Comparison of ENCODE assay signal across 9 mouse cellular contexts in genomic region chr13:34222985-34223384, GRCm38 (mm10).
DNase-seq lines count a peak whose midpoint lies in the region; ATAC-seq and TF ChIP-seq lines count a peak whose summit lies in the region.
"Had no signal": no experiment of that assay in that cellular context is flagged by ENCODE, and none has a peak within 500 bp of the region (broad histone marks: within the 10 kb centered on the region; RNA-seq: fewer than 3 reads in every experiment).

No protein-coding gene starts in this region.

- TF ChIP-seq CTCF in cerebellum, adult 2 months (IDR thresholded peaks at IDR 0.05; ENCODE audit: borderline replicate concordance, insufficient read depth, low read depth, low read length) = no peak
- TF ChIP-seq CTCF in heart, postnatal 0 days (IDR thresholded peaks at IDR 0.05; ENCODE audit: low read depth) = no peak

- H3K36me3 ChIP-seq in midbrain, embryonic 12.5 days = peaks cover 33% of the 10 kb centered on the region; the same call in 1 of the 2 replicates
- H3K36me3 ChIP-seq in midbrain, embryonic 10.5 days = peaks cover 40% of the 10 kb centered on the region
- H3K36me3 ChIP-seq in heart, postnatal 0 days (replicated peaks; ENCODE audit: control insufficient read depth, insufficient read depth, low read length) = no peaks in the 10 kb centered on the region
- no peaks in the 10 kb centered on the region for H3K36me3 ChIP-seq in lung, embryonic 16.5 days (ENCODE audit: control insufficient read depth, insufficient read depth, low read length)

- H3K9ac ChIP-seq in midbrain, embryonic 12.5 days (replicated peaks) = no peak overlapping the region
- no peak overlapping the region; the same call in 1 of the 2 replicates for H3K9ac ChIP-seq in heart, postnatal 0 days (replicated peaks; ENCODE audit: low read depth, low read length)
- H3K9ac ChIP-seq in lung, embryonic 16.5 days (ENCODE audit: low read length) = no peak overlapping the region

- H3K4me1 ChIP-seq in midbrain, embryonic 12.5 days = peaks cover 48% of the 10 kb centered on the region
- H3K4me1 ChIP-seq in midbrain, embryonic 10.5 days = peaks cover 40% of the 10 kb centered on the region
- peaks cover 8% of the 10 kb centered on the region for H3K4me1 ChIP-seq in cerebellum, adult 2 months (ENCODE audit: control insufficient read depth, insufficient read depth, low read length)
- peaks cover 9% of the 10 kb centered on the region; the same call in 1 of the 2 replicates for H3K4me1 ChIP-seq in heart, postnatal 0 days (ENCODE audit: control insufficient read depth, insufficient read depth)
- H3K4me1 ChIP-seq in lung, embryonic 16.5 days (replicated peaks; ENCODE audit: control insufficient read depth, insufficient read depth, low read length) = peaks cover 11% of the 10 kb centered on the region

- H3K27ac ChIP-seq in midbrain, embryonic 12.5 days (replicated peaks) = 0 out of 2 replicates have a peak overlapping the region, but pooled peaks have one; percentile 42
- no peak overlapping the region for H3K27ac ChIP-seq in midbrain, embryonic 10.5 days (replicated peaks)
- H3K27ac ChIP-seq in cerebellum, adult 2 months (ENCODE audit: insufficient read depth, low read length) = peak overlapping the region; percentile 13; the same call in 1 of the 2 replicates
- peak overlapping the region; percentile 59; the same call in 1 of the 2 replicates for H3K27ac ChIP-seq in heart, postnatal 0 days (ENCODE audit: low read depth)
- no peak overlapping the region for H3K27ac ChIP-seq in lung, embryonic 16.5 days (ENCODE audit: low read length)
- H3K27ac ChIP-seq: macrophage had no signal

- DNase-seq in midbrain, embryonic 10.5 days (ENCODE audit: low spot score) = no peak
- peak; percentile 64 to 73 for DNase-seq in cerebellum, adult 2 months
- peak; percentile 81 for DNase-seq in heart, postnatal 0 days (ENCODE audit: low spot score)
- DNase-seq in layer of hippocampus, adult 9-11 months = no peak
- DNase-seq in spleen, adult 18-20 months = no peak
- no peak for DNase-seq in layer of hippocampus, postnatal 25 days (ENCODE audit: extremely low spot score in 1 of 2, low spot score in 1 of 2)

- H3K4me2 ChIP-seq in midbrain, embryonic 12.5 days (replicated peaks) = no peak overlapping the region
- H3K4me2 ChIP-seq in heart, postnatal 0 days (ENCODE audit: low read depth, low read length) = peak overlapping the region; percentile 16
- no peak overlapping the region for H3K4me2 ChIP-seq in lung, embryonic 16.5 days (ENCODE audit: low read depth, low read length)

- H3K4me3 ChIP-seq in midbrain, embryonic 12.5 days = no peak overlapping the region
- no peak overlapping the region for H3K4me3 ChIP-seq in midbrain, embryonic 10.5 days
- H3K4me3 ChIP-seq in cerebellum, adult 2 months (replicated peaks; ENCODE audit: insufficient read depth, low read depth, low read length) = no peak overlapping the region
- H3K4me3 ChIP-seq in heart, postnatal 0 days (ENCODE audit: low read depth, low read length) = no peak overlapping the region
- H3K4me3 ChIP-seq in lung, embryonic 16.5 days (ENCODE audit: low read length) = no peak overlapping the region

- ATAC-seq in midbrain, embryonic 12.5 days (ENCODE audit: low FRiP score, low read depth) = no peak
- ATAC-seq in heart, postnatal 0 days (ENCODE audit: insufficient read depth, low read depth) = peak; percentile 83
- peak; percentile 52 for ATAC-seq in lung, embryonic 16.5 days (ENCODE audit: low read depth)

- no peak for TF ChIP-seq POLR2A in cerebellum, adult 2 months (IDR thresholded peaks at IDR 0.05; ENCODE audit: borderline replicate concordance, insufficient read depth, low read length)

- no peaks in the 10 kb centered on the region for H3K9me3 ChIP-seq in midbrain, embryonic 12.5 days
- no peaks in the 10 kb centered on the region for H3K9me3 ChIP-seq in midbrain, embryonic 10.5 days (replicated peaks)
- no peaks in the 10 kb centered on the region for H3K9me3 ChIP-seq in heart, postnatal 0 days (replicated peaks; ENCODE audit: control insufficient read depth, low read length)
- no peaks in the 10 kb centered on the region for H3K9me3 ChIP-seq in lung, embryonic 16.5 days (ENCODE audit: control insufficient read depth, low read length)

- no peaks in the 10 kb centered on the region for H3K27me3 ChIP-seq in midbrain, embryonic 12.5 days
- H3K27me3 ChIP-seq in midbrain, embryonic 10.5 days (ENCODE audit: low read depth, poor library complexity, severe bottlenecking) = no peaks in the 10 kb centered on the region
- no peaks in the 10 kb centered on the region for H3K27me3 ChIP-seq in cerebellum, adult 2 months (ENCODE audit: control insufficient read depth, insufficient read depth, low read length)
- no peaks in the 10 kb centered on the region for H3K27me3 ChIP-seq in heart, postnatal 0 days (ENCODE audit: control insufficient read depth, insufficient read depth, low read length)
- H3K27me3 ChIP-seq in lung, embryonic 16.5 days (ENCODE audit: control insufficient read depth, insufficient read depth, low read depth, low read length) = no peaks in the 10 kb centered on the region

- WGBS in midbrain, embryonic 12.5 days = 57% methylated on average over 7 of the region's 7 CpGs
- WGBS in midbrain, embryonic 10.5 days = 91% methylated on average over 7 of the region's 7 CpGs
- 7% methylated on average over 7 of the region's 7 CpGs for WGBS in cerebellum, adult 2 months
- WGBS in heart, postnatal 0 days = 13% methylated on average over 7 of the region's 7 CpGs
- 28% methylated on average over 7 of the region's 7 CpGs for WGBS in lung, embryonic 16.5 days

- TF ChIP-seq EP300 in heart, postnatal 0 days (IDR thresholded peaks at IDR 0.05; ENCODE audit: low read depth) = 0 out of 2 replicates have a peak, but pooled peaks have one; percentile 38

Comparison
In these comparisons a context has a peak if more than half of its experiments do, and no peak if none do; other contexts are left out.
1. H3K27ac ChIP-seq: peak in midbrain, embryonic 12.5 days (single experiment), cerebellum, adult 2 months (single experiment) and heart, postnatal 0 days (single experiment); none in midbrain, embryonic 10.5 days (single experiment) and lung, embryonic 16.5 days (single experiment).
2. DNase-seq: peak in cerebellum, adult 2 months (2 of 2) and heart, postnatal 0 days (single experiment); none in midbrain, embryonic 10.5 days (single experiment), layer of hippocampus, adult 9-11 months (single experiment), spleen, adult 18-20 months (0 of 2) and layer of hippocampus, postnatal 25 days (0 of 2).